Mouse (Mus musculus): Measurements from ENCODE around the gene Gm17545.
"Not testable (repeated sequence)": the region's sequence is repeated elsewhere in the genome, so short reads cannot be mapped to it uniquely, and the experiment has no call there.

The Gm17545 gene

DNA sequence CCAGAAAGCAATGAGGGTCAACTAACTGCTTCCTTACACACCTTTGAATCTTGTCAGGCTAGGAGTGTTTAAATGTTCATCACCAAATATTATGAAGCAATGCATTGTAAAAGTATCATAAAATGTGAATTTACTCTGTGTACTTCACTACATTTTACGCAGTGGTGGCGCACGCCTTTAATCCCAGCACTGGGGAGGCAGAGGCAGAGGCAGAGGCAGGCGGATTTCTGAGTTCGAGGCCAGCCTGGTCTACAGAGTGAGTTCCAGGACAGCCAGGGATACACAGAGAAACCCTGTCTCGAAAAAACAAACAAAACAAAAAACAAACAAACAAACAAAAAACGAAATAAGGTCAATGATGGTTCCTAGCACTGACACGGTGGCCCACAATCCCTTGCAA lies at the start of gene Gm17545:
Gene Gm17545, plus strand, starts transcription at position 301 of the 400 bp plus-strand sequence.
- DNase-seq (ENCODE audit: low read depth): not testable (repeated sequence)

- no peak for DNase-seq (ENCODE audit: low read depth)
Measured at GRCm38 (mm10) chr9:22405414-22405813, 48.7 kb upstream of the Gm17545 start.

GRCm38 (mm10) chr9:22407633-22408032 lies 46.5 kb upstream of the Gm17545 start:
- DNase-seq (ENCODE audit: low read depth): not testable (repeated sequence)

DNA sequence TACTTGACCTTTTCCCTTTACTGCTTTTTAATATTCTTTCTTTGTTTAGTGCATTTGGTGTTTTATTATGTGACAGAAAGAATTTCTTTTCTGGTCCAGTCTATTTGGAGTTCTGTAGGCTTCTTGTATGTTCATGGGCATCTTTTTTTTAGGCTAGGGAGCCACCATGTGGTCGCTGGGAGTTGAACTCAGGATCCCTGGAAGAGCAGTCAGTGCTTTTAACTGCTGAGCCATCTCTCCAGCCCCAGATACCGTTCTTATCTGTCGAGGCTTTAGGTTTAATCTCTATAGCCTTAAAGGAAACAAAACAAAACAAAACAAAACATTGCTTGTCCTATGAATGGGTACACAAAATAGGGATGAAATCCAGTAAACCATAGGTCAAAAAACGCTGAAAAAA lies 45.7 kb upstream of the Gm17545 start:
- not testable (repeated sequence) for DNase-seq (ENCODE audit: low read depth)

- no peak for DNase-seq (ENCODE audit: low read depth)
Measured at GRCm38 (mm10) chr9:22409501-22409900, 44.6 kb upstream of the Gm17545 start.

DNA sequence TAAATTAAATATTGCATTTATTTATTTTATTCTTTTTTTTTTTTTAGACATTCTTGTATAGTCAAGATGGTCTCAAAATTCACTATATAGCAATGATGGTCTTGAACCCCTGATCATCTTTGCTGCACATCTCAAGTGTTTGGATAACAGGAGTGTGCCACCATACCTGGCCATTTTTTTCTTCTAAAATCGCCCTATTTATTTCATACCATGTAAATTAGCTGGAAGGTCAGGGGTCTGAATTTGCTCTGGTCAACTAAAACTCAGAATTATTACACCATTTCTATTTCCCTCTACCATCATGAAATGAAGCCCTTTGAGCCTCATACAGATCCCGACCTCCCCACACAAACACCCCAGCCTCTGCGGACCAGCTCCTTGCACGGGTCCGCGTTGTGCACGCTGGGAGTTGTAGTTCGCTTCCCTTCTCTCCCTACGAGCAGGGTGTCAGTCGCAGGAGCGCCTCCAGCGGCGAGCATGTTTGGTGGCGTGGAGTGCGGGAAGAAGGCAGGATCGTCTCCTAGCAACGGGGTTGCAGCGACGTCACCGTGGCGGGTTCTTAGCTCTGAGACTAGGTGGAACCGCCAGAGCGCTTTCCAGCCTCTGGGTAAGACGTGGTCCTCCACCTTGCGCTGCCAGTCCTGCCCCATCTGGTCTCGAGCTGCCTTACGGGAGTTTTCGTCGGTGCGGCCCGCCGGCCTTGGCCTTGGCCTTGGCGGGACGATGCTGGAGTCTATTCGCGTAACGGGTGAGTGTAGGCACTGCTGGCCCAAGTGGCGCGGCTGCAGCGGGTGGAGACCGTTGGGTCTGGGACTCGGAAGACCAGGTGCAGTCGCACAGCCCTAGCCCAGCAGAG lies 42.9 kb upstream of the Gm17545 start, which contains the start of gene 9530077C05Rik:
Gene 9530077C05Rik, plus strand, starts transcription at position 512 of the 856 bp plus-strand sequence.
- DNase-seq (ENCODE audit: low read depth): peak; percentile 97

DNA sequence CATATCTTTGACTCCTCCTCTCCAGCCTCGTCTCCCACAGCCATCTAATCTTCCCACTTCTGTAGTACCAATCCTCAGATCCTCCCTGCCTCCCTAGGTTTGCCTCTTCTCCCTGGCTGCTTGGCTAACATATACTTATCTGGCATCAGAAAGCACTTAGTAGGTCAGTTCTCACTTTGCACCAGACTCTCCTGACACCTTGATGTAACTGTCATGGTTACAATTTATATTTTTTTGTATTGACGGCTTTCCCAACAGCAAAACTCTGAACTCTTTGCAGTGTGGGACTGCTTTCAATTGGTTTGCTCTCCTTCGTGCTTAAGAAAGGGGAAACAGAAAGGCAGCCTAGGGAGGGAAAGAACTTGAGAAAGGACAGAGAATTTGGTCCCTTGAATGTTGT lies 37.9 kb upstream of the Gm17545 start:
- no peak for DNase-seq (ENCODE audit: low read depth)

- DNase-seq (ENCODE audit: low read depth): no peak
Measured at GRCm38 (mm10) chr9:22417547-22417946, 36.5 kb upstream of the Gm17545 start.

- no peak for DNase-seq (ENCODE audit: low read depth)
Measured at GRCm38 (mm10) chr9:22419877-22420276, 34.2 kb upstream of the Gm17545 start.

GRCm38 (mm10) chr9:22420491-22420890 lies 33.6 kb upstream of the Gm17545 start:
- no peak for DNase-seq (ENCODE audit: low read depth)

DNA sequence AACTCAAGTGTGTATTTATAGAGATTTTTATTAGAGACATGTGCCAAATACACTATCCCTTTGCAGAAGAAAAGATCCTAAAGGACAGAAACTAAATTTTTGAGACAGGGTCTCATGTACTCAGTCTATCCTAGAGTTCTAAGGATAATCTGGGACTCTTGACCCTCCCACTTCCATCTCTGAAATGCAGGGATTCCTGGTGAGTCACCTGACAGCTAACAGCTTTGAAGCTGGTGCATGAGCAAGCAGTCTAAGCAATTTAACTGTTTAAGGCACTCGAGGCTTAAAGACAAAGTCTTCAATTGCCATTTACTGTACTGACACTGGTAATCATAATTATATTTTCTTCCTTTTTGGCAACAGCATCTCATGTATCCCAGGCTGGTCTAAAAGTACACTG lies 31.5 kb upstream of the Gm17545 start:
- no peak for DNase-seq (ENCODE audit: low read depth)

- DNase-seq (ENCODE audit: low read depth): no peak
Measured at GRCm38 (mm10) chr9:22423507-22423906, 30.6 kb upstream of the Gm17545 start.

GRCm38 (mm10) chr9:22424196-22424595 lies 29.9 kb upstream of the Gm17545 start:
- DNase-seq (ENCODE audit: low read depth): no peak

DNA sequence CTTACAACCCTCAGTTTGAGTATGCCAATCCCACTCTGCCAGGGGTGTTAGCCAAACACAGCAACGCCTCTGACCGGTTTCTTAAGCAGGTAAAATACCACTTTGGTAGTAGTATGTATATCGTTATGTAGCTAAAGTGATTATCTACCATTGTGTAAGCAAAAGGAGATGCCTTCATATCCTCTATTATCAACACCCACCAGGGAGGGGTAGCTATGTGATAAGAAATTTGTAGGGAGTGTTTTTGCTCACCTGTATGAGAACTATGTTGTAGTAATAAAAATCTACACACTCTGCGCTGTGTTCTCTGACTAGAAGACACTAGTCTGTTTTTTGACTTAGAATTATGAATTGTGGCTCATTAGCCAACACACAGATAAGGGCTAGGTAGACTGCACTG lies 29.4 kb upstream of the Gm17545 start:
- no peak for DNase-seq (ENCODE audit: low read depth)

GRCm38 (mm10) chr9:22428028-22428665 lies 25.9 kb upstream of the Gm17545 start:
- no peak for DNase-seq (ENCODE audit: low read depth)

- no peak for DNase-seq (ENCODE audit: low read depth)
Measured at GRCm38 (mm10) chr9:22428666-22429410, 25.3 kb upstream of the Gm17545 start.

DNA sequence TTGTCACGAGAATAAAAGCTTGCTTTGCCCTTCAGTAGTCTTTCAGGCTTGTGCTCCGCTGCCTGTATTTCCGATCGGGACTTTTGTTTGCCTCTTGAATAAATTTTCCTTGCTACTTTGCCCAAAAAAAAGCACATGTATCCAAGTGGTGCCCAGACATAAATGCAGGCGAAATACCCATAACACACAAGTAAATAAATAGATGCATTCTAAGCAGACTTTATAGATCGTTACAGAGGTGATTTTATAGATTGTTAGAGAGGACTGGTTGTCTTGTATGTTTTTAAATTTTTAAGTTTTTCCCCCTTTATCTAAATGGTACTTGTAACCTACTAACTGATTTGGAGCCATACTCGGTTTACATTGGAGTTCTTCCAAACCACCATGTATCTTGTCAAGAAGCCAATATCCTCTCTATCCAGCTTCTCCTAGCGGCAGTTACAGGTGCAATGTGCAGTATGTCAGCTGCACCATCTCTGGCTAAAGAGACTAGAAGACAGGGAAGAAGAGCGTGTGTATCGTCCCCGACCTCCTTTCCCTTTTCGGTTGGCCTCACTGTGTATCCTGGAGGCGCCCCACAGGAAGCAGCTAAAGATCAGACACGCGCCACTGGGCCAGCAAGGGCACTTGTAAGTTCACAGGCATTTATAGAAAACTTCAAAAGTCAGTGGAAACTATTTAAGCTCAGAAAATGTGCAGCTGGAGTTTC lies 24.4 kb upstream of the Gm17545 start:
- DNase-seq (ENCODE audit: low read depth): no peak

DNA sequence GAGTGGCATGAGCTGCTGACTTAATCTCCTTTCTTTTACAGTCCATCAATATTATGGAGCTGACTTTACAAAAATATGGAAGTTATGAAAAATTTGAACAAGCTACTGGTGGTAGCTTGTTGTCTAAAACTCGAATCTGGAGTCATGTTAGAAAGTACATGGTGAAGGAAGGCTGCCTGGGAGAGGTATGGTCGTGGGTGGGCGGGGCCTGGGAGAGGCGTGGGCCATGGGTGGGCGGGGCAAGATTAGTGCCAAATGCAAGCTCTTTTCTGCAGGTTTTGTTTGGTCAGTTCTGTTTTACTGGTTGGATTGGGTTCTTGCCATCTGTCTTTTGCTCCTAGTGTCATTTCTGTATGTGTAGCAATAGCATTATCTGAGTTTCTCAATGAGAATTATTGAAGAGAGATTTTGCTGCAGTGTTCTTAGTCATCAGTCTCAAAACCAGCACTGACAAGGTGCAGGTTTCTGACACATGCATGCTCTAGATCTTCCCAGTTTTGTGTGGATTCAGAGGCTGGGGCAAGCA lies 23.7 kb upstream of the Gm17545 start:
- DNase-seq (ENCODE audit: low read depth): no peak

GRCm38 (mm10) chr9:22433221-22433620 lies 20.9 kb upstream of the Gm17545 start:
- no peak for DNase-seq (ENCODE audit: low read depth)

GRCm38 (mm10) chr9:22434101-22434500 lies 20.0 kb upstream of the Gm17545 start:
- no peak for DNase-seq (ENCODE audit: low read depth)

DNA sequence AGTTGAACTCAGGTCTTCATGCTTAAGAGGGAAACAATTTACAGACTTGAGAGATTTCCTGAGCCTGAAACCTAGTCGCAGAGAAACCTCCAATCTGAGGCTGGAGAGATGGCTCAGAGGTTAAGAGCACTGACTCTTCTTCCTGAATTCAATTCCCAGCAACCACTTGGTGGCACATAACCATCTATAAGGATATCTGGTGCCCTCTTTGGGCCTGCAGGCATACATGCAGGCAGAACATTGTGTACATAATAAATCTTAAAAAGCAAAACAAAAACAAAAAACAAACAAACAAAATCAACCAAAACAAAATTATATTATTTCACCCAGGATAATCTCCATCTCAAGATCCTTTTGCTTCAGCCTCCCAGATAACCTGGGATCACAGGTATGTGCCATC lies 15.3 kb upstream of the Gm17545 start:
- DNase-seq (ENCODE audit: low read depth): no peak

GRCm38 (mm10) chr9:22443157-22443556 lies 10.9 kb upstream of the Gm17545 start:
- no peak for DNase-seq (ENCODE audit: low read depth)

Data from c-Kit-positive CD71-positive TER-119-negative erythroid progenitor cells, embryonic 14.5 days (primary cell).